Mouse (Mus musculus): Measurements from ENCODE around the gene Hk2.

GRCm38 (mm10) chr6:82767734-82768586, 6.3 kb downstream of the Hk2 start:
- no peak for TF ChIP-seq CTCF (IDR thresholded peaks at IDR 0.05)
- no peak for TF ChIP-seq EP300 (IDR thresholded peaks at IDR 0.05)

Data from lung, postnatal 0 days (tissue).